Mouse (Mus musculus): ENCODE measurements at regions not wholly inside any gene's neighbourhood (a gene's known extent, or its start where the extent isn't known, plus 50 kb on each side); places are given as distances from the start of the nearest gene placed in this dataset.
"Not testable (repeated sequence)": the region's sequence is repeated elsewhere in the genome, so short reads cannot be mapped to it uniquely, and the experiment has no call there.

DNA sequence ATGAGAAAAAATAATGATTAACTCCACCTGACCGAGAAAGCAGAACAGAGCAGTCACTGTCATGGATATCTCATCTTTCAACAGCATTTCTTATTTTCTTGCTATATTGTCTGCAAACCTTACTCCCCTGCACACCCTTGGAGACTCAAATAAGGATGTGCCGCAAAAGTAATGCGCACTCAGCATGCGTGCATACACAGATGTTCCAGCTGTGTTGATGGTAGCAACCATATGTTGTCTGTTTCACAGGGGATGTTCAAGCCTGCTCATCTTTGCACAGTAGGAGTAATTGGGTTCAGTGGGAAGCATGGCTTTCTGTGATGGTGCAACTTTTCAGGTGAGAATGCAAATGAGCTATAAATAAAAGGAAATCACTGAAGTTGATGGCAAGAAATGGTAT, 1182.9 kb upstream of the Manea start:
- no peak for DNase-seq

DNA sequence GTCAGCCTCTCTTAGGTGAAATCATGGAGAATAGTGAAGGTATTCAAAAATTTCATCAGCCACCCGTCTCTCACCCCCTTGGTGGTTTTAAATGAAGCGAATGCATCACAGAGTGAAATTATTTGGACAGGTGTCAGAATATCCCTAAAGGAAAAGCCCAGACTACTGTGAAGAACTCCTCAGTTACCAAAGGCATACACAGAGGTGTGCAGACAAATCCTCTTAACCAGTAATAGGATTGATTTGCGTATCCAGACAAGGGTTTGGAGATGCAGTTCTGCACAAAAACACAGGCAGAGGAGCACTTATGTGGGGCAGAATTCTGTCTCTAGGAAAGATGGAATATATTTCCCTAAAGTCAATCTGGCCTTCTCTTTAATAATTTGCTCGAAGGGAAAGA, 1173.6 kb upstream of the Manea start:
- no peak for DNase-seq

- DNase-seq = no peak
Observed at GRCm38 (mm10) chr4:27504829-27505804, 1158.4 kb upstream of the Manea start.

DNA sequence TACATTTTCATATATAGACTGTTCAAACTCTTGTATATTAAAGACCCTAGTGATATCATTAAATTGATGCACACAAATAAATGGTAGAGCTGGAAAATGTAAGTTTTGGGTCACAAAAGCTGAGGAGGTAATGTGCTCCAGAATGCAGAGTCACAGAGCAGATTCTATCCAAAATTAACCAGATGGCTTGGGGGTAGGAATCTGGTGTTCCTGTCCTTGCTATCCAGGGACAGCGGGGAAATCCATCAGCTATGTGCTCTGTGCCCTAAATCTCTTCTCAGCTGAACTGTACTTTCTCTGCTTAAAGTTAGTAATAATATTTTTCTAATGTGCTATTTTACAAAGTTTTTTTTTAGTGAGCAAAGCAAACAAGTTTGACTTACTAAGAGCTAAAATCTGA, 1151.2 kb upstream of the Manea start:
- DNase-seq = peak; percentile 62 to 75

- DNase-seq = no peak
Observed at GRCm38 (mm10) chr4:27497274-27497673, 1150.6 kb upstream of the Manea start.

DNA sequence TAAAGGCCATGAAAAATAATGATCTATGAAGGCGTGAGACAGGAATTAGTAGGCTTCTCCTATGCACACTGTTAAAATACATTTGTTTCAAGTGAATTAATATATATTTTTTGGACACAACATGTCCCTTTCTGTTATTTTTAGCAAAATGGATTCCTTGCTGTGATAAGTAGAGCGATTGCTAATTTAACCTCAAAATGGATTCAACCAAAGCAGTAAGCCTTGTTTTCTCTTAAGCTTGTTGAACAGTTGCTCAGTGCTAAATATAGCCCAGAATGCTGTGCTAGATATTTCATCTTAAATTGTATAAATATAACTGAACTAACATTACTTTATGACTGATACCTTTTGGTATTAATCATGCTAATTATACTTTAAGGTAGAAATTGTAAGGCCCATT, 1144.6 kb upstream of the Manea start:
- DNase-seq = no peak

DNA sequence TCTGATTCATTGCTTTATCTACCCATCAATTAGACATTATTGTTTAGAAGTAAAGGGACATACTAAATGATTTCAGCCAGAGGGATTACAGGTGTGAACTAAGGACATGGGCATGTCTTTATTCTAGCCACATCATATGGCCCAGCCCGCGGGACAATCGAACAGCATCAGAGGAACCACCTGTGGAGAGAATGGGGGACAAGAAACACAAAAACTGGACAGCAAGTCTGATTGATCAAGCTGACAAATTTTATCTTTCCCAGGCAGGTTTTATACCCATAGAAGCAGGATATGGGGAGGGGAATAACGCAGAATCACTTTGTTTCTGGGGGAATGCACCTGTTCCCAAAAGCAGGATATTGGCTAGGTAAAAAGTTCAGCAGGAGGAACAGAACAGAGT, 1103.2 kb upstream of the Manea start:
- no peak for DNase-seq

DNA sequence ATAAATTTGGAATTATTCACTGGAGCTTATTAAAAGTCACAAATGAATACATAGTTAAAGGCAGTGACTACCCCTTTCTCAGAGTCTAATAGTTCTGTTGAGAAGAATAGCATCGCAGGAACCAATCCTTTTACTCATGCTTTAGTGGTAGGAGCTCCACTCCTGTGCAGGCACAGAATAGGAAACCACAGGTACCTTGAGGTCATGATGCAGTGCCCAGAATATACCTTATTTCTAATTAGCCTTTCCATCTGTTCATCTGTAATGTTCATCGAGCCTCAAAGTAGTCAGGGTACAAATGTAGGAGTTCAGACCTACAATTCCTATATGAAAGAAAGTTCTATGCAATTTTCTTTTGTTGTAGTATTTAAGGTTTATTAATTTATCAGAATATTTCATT, 1099.6 kb upstream of the Manea start:
- peak in 1 of 2 experiments; percentile 9 for DNase-seq

- DNase-seq = no peak
Observed at GRCm38 (mm10) chr4:27429210-27429789, 1082.6 kb upstream of the Manea start.

DNA sequence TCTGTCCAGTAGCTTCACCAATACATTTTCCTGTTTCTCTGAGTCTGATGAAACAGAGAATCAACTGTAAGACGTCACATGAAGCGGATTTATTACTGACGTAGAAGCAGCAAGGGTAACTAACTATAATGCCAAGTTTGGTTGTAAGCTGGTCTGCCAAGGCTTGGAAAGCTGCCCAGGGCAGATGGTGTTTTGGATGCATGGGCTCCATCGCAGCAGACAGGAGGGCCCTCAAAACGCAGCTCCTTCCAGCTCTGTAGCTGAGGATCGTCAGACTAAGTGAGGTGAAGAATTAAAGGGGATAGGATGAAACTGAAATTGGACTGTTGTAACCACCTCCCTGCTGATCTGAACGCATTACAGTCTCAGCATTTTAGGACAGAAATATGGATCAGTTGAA, 1079.2 kb upstream of the Manea start:
- DNase-seq = peak; percentile 93

DNA sequence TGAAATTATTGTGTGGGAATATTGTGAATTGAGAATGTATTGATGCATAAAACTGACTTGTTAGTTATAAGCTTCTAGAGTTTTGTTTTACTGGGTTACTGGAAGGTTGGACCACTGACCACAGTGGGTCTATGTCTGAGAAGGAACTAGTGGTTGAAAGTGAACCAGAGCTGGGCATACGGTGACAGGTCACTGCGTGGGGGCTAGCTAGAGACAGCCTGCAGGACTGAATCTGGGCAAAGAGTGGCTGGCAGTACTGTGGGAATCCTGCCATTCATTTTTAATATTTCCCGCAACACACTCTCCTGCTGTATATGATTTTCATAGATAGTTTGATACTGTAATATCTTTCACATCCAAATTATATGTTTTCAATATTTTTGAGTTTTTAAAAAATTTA, 1077.2 kb upstream of the Manea start:
- no peak for DNase-seq

GRCm38 (mm10) chr4:27418517-27418916, 1071.8 kb upstream of the Manea start:
- DNase-seq = peak; percentile 70 to 86

- not testable (repeated sequence) for DNase-seq
Observed at GRCm38 (mm10) chr4:27384941-27385340, 1038.2 kb upstream of the Manea start.

- no peak for DNase-seq
Observed at GRCm38 (mm10) chr4:27346892-27347291, 1000.2 kb upstream of the Manea start.

DNA sequence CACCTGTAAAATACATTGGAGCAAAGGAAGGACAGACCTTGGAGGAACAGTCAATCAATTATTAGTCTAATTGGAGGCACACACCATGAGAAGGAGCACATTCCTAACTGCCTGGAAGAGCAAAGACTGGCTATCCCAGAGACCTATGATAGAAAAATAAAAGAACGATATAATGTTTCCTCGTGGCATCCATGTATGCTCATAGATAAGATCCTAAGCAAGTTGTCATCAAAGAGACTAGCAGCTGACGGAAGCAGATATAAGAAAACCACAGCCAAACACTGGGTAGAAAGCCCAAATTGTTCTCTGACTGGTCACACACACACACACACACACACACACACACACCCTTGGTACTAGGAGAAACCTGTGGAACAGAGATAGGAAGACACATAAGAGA, 986.6 kb upstream of the Manea start:
- no peak for DNase-seq
